Mouse (Mus musculus) erythroblast, embryonic 14.5 days (primary cell): Measurements from ENCODE around the gene Nell1.

Source experiments
- GATA1 ChIP-seq: IDR thresholded peaks from 2 replicates; pipeline ENCODE4 v1.6.1; 2012; ENCODE audit warnings: low read length, inconsistent platforms, mixed read lengths
- TAL1 ChIP-seq: IDR thresholded peaks from 3 replicates; pipeline ENCODE4 v1.6.1; 2012; ENCODE audit warnings: low read length, inconsistent platforms, mixed read lengths

DNA sequence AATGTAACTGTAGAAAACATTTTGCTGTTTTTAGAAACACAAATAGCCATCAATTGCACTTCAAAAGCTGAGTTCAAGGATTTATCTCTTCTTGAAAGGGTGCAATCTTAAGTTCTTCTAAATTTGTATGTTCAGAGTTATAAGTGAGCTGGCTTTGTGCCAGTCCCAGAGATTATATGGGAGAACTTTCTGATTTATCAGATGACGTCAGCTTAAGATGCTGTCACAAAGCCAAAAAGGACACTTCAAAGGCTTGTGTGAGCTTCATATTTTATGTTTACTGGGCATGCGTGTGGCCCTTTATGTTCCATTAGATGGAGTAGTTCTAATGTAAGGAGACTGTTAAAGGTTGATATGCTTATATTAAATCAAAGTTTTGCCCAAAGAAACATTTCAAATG is 445.3 kb downstream of the Nell1 start:
- TF ChIP-seq GATA1 (no peak), TAL1 (no peak)
